Mouse (Mus musculus) natural killer cell, adult 2 months (primary cell): ENCODE measurements around the gene Dpy19l3.

Source experiments
- DNase-seq, 2 experiments: peaks; one replicate each; pipeline ENCODE4 v3.0.0; 2022; ENCODE audit warnings: low spot score in 2 of 2

Dpy19l3 gene

GRCm38 (mm10) chr7:35754033-35754885 lies at the start of gene Dpy19l3:
TSS of gene Dpy19l3 (minus strand) at chr7:35754454.
- peak; percentile 90 to 92 for DNase-seq

DNA sequence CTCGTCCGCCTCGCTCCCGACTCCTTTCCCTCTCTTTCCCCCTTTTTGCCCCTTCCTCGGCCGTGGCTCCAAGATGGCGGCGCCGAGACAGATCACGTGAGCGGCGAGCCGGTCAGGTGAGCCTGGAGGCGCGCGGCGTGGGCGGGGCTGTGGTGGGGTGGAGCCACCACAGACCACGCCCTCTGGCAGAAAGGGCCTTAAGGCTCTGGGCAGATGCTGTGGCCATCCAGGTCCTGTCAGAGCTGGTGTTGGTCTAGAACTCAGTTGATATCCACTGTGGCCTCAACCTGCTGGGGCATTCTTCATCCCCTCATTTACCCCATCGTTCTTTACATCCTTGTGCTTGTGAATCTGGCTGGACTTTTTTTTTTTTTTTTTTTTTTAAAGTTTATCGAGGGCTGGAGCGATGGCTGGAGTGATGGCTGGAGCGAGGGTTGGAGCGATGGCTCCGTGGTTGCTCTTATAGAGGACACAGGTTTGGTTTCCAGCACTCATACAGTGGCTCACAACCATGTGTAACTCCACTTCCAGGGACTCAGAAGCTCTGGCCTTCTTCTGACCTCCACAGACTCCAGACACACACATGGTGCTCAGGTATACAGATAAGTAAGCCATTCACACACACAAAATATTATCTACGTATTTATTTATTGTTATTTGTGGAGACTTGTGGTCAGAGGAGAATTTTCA lies 48.8 kb upstream of the Dpy19l3 start, which contains the start of gene Zfp507:
Gene Zfp507, minus strand, starts transcription at position 98 of the 690 bp plus-strand sequence.
- peak; percentile 85 to 90 for DNase-seq

DNA sequence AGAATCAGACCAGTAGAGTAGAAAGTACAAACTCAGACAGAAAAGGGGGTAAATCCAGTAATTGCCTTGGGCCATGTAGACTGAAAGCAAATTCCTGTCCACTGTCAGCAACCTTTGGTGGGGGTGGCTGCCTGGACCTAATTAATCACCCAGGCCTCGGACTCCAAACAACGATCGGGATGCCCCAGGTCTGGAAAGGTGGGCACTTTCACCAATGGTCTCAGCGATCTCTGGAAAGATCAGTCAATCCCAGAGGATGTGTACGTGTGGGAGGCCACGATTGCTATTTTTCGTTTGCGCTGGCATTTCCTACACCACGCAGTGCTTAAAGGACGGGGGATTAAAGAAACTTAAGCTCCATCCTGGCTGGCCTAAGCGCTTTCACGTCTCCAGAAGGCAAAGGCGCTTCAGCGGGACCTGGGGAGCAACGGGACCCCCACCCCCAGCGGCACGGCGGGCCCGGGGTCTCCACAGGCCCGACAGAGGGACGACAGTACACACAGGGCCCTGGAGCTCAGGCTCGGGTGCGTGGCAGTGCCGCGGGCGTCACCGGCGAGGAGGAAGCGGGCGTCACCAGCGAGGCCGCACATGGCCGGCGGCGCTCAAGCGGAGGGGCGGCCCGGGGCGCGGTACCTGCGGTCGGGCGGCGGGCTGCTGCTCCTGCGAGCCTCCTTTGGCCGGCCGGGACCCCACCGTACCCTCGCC lies 48.1 kb upstream of the Dpy19l3 start:
- DNase-seq: peak in 1 of 2 experiments; percentile 4

- no peak for DNase-seq
These were observed 41.9 kb upstream of the Dpy19l3 start for GRCm38 (mm10) chr7:35796123-35796522.

GRCm38 (mm10) chr7:35794145-35794664 lies 40.0 kb upstream of the Dpy19l3 start:
- no peak for DNase-seq

DNA sequence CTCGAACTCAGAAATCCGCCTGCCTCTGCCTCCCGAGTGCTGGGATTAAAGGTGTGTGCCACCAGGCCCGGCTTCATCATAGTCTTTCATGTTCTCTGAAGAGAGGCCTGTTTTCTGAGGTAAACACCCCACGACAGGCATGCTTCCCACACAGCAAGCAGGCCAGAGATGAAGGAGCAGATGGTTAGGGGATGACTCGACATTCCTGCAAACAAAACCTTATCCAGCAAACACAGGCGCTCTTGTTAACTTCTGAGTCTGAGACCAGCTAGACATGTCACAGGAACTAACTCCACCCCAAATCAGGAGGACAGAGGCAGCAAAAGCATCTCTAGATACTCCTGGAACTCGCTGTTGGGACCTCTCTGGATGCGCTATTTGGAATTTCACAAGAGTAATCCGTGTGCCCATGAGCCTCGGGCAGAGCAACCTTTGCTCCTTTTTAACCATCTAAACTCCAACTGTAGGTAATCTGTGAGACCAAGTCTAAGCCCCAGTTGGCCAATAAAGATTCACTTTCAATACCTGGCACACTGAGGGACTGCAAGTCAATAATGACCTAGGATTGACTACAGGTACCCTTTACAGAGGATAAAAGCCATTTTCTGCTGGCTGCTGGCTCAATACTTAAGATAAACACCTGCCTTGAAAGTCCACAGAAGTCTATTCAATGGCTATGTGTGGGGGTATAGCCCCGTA lies 38.0 kb upstream of the Dpy19l3 start:
- no peak for DNase-seq

- DNase-seq: no peak
These were observed 36.7 kb upstream of the Dpy19l3 start for GRCm38 (mm10) chr7:35790926-35791325.

DNA sequence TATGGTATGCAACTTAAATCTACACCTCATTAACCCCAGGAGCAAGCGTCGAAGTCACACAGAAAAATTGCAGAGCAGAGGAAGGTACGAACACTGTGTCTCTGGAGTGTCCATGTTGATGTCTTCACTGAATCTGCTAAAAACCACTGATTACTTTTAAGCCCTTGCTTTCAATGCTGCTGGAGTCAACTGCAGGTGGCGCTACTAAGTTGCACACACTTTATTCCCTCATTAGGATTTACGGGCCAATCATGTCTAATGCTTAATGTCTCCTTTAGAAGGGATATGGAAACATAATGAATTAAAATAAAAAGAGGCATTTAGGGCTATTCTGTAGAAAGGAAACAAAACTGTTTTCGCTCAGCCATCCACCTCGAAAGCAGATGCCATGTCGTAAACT lies 35.9 kb upstream of the Dpy19l3 start:
- DNase-seq: no peak

GRCm38 (mm10) chr7:35785579-35785978 lies 31.3 kb upstream of the Dpy19l3 start:
- DNase-seq: no peak

- no peak for DNase-seq
These were observed 28.0 kb upstream of the Dpy19l3 start for GRCm38 (mm10) chr7:35782252-35782651.

GRCm38 (mm10) chr7:35774127-35774526 lies 19.9 kb upstream of the Dpy19l3 start:
- DNase-seq: no peak

GRCm38 (mm10) chr7:35772347-35772746 lies 18.1 kb upstream of the Dpy19l3 start:
- no peak for DNase-seq

- no peak for DNase-seq
These were observed 16.9 kb upstream of the Dpy19l3 start for GRCm38 (mm10) chr7:35771106-35771505.

DNA sequence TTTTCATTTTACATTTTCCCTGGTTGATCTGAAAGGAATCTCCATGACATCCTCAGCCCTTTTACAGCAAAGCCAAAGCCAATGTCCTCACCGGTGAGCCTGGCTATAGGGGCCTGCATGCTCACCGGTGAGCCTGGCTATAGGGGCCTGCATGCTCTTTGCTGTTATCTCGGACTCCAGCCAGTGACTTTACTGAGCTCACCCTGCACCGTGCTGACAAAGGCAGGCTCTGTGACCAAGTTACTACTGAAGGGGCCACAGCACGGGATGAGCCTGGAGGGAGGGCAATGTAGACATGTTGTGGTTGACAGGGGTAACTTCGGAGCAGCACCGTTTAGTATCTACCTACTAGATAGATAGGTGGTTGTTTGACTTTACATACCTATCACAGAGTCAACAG lies 15.9 kb upstream of the Dpy19l3 start:
- no peak for DNase-seq

DNA sequence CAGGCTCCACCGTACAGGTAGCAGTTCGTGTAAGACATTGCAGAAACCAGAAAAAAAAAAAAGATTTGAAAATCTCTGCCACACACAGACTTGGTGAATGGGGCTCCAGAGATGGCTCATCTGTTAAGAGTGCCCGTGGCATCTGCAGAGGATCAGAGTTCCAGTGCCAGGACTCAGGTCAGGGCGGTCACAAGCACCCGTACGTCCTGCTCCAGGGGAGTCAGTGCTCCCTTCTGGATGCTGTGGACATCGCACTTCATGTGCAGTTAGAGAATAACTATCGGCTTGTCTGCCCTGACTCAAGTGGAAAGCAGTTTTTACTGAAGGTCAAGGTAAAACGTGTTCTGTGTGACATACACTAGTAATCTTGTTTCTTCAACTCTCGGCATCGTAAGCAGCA lies 10.2 kb upstream of the Dpy19l3 start:
- DNase-seq: no peak

DNA sequence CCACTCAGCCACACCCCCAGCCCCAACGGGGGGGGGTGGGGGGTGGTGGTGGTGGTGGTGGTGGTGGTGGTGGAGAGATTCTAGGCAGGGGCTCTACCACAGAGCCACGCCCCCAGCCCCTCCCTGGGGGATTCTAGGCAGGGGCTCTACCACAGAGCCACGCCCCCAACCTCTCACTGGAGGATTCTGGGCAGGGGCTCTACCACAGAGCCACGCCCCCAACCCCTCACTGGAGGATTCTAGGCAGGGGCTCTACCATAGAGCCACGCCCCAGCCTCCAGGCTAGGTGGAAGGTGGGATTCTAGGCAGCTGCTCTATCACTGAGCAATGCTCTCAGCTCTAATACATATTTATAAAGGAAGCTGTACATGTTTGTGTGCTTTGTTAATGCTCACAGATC lies 7.5 kb upstream of the Dpy19l3 start:
- no peak for DNase-seq

GRCm38 (mm10) chr7:35759602-35760001 lies 5.3 kb upstream of the Dpy19l3 start:
- DNase-seq: peak in 1 of 2 experiments; percentile 20

DNA sequence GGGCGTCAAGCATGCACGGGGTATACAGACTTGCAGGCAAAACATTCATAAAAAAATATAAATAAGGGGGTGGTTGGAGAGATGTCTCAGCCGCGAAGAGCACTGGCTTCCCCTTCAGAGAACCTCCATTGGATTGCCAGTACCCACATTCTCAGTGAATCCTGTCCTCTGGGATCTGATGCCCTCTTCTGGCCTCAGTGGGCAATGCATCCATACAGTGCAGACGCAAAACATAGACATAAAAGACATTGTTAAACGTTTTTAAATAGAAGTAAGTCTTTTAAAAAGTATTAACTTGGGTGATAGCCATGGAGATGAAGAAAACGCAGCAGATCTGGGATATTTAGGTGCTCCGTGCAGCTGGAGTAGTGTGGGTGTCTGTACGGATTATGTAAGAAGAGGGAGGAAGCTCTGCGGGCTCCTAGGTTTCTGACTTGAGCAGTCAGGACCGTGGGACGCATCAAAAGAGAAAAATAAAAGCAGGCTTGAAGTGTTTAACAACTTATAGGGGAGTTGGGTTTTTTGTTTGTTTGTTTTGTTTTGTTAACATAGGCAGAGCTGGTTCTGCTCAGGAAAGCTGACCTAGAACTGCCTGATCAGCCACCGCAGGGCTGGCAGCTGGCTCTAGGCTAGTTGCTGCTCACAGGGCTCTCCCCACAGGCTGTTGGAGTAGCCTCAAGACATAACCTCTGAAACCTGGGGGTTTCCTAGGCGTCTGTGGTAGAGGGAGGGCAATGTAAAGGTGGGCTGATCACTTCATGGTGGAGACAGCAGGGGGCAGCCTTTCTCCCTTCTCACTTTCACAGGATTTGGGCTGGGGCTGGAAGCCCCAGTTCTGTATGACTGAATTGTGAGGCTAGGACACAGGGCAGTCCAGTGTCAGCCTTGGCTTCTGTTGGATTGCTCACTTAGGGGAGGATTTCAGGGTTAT lies 2.5 kb upstream of the Dpy19l3 start:
- DNase-seq: peak; percentile 59 to 62

DNA sequence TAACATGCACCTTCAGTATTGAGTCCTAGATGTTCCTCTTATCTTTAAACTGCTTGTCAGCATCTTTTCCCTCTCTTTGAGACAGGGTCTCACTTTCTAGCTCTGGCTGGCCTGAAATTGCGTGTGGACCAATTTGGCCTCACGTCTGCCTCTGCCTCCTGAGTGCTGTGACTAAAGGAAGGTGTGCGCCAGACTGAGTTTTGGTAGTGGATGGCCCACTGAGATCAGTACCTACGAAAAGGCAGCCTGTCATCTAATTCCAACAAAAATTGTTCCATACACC lies 573 bp upstream of the Dpy19l3 start:
- DNase-seq: no peak

GRCm38 (mm10) chr7:35753319-35754032 lies 778 bp downstream of the Dpy19l3 start:
- peak in 1 of 2 experiments; percentile 8 for DNase-seq
